27 mouse cellular contexts compared by ENCODE assay signal in genomic region chr2:117910781-117911180, GRCm38 (mm10).
"Had no signal": no experiment of that assay in that cellular context is flagged by ENCODE, and none has a peak within 500 bp of the region (broad histone marks: within the 10 kb centered on the region; RNA-seq: fewer than 3 reads in every experiment).

No protein-coding gene starts in this region.

- H3K4me3 ChIP-seq: heart, adult 2 months; heart, embryonic 13.5 days; heart, embryonic 15.5 days; intestine, embryonic 15.5 days; kidney, embryonic 15.5 days; layer of hippocampus, adult 2 months; left cerebral cortex, adult 2 months; limb, embryonic 10.5 days; limb, embryonic 12.5 days; liver, embryonic 13.5 days had no signal

- DNase-seq: gastrocnemius, postnatal 14 days; gastrocnemius, postnatal 36 days; heart, adult 11 months; heart, adult 2 months; heart, postnatal 14 days; heart, postnatal 36 days; kidney, adult 18-20 months; kidney, adult 9 months; kidney, postnatal 10 days; kidney, postnatal 25 days; kidney, postnatal 4 days; liver; liver, embryonic 13.5 days had no signal

- H3K27me3 ChIP-seq: heart, embryonic 13.5 days; heart, embryonic 15.5 days; intestine, embryonic 15.5 days; kidney, embryonic 15.5 days; limb, embryonic 12.5 days; liver, embryonic 13.5 days had no signal

- ATAC-seq: hindbrain, embryonic 16.5 days; inflammation-experienced regulatory T-cells, adult 6 months; intestine, embryonic 15.5 days; intestine, postnatal 0 days had no signal

- H3K9ac ChIP-seq: heart, embryonic 13.5 days; heart, embryonic 15.5 days; hindbrain, embryonic 14.5 days; intestine, embryonic 15.5 days; kidney, embryonic 15.5 days; limb, embryonic 12.5 days; liver, embryonic 13.5 days had no signal

- H3K4me1 ChIP-seq: heart, embryonic 13.5 days; heart, embryonic 15.5 days; intestine, embryonic 15.5 days; kidney, embryonic 15.5 days; limb, embryonic 10.5 days; limb, embryonic 12.5 days; liver, embryonic 13.5 days had no signal

- H3K4me2 ChIP-seq: heart, embryonic 11.5 days; heart, embryonic 13.5 days; heart, embryonic 15.5 days; hindbrain, embryonic 14.5 days; intestine, embryonic 15.5 days; kidney, embryonic 15.5 days; limb, embryonic 12.5 days; liver, embryonic 11.5 days; liver, embryonic 13.5 days had no signal

- H3K9me3 ChIP-seq: heart, embryonic 13.5 days; heart, embryonic 15.5 days; intestine, embryonic 15.5 days; kidney, embryonic 15.5 days; limb, embryonic 10.5 days; limb, embryonic 12.5 days; liver, embryonic 13.5 days had no signal

- H3K27ac ChIP-seq: heart, adult 2 months; heart, embryonic 13.5 days; heart, embryonic 15.5 days; hindbrain, embryonic 14.5 days; intestine, embryonic 15.5 days; kidney, embryonic 15.5 days; layer of hippocampus, adult 2 months; left cerebral cortex, adult 2 months; limb, embryonic 10.5 days; limb, embryonic 12.5 days; liver, embryonic 13.5 days had no signal

- H3K36me3 ChIP-seq: heart, embryonic 13.5 days; heart, embryonic 15.5 days; intestine, embryonic 15.5 days; kidney, embryonic 15.5 days; limb, embryonic 10.5 days; limb, embryonic 12.5 days; liver, embryonic 13.5 days had no signal
